ENCODE assay signal across 8 mouse cellular contexts in genomic region chr10:80323261-80324119, GRCm38 (mm10). TPM values are rescaled to one million over a fixed set of nuclear protein-coding genes. Genes with fewer than 3 reads are reported as not detected.
DNase-seq lines count a peak whose midpoint lies in the region; ATAC-seq lines count a peak whose summit lies in the region.

No protein-coding gene starts in this region.

- no peaks in the 10 kb centered on the region for H3K9me3 ChIP-seq in forebrain, embryonic 15.5 days
- H3K9me3 ChIP-seq in hindbrain, embryonic 10.5 days: no peaks in the 10 kb centered on the region
- H3K9me3 ChIP-seq in limb, embryonic 13.5 days: no peaks in the 10 kb centered on the region
- H3K9me3 ChIP-seq in midbrain, embryonic 12.5 days: no peaks in the 10 kb centered on the region

- WGBS in forebrain, embryonic 15.5 days: under 1% methylated on average over 42 of the region's 46 CpGs
- 2% methylated on average over 46 of the region's 46 CpGs for WGBS in hindbrain, embryonic 10.5 days
- under 1% methylated on average over 46 of the region's 46 CpGs for WGBS in limb, embryonic 13.5 days
- WGBS in midbrain, embryonic 12.5 days: 3% methylated on average over 46 of the region's 46 CpGs

- H3K9ac ChIP-seq in forebrain, embryonic 15.5 days (replicated peaks): peak overlapping the region; percentile 45
- H3K9ac ChIP-seq in limb, embryonic 13.5 days: peak overlapping the region; percentile 71
- peak overlapping the region; percentile 41 for H3K9ac ChIP-seq in midbrain, embryonic 12.5 days (replicated peaks)

- H3K4me3 ChIP-seq in forebrain, embryonic 15.5 days: peak overlapping the region; percentile 50
- H3K4me3 ChIP-seq in hindbrain, embryonic 10.5 days: peak overlapping the region; percentile 73
- H3K4me3 ChIP-seq in limb, embryonic 13.5 days: peak overlapping the region; percentile 65
- peak overlapping the region; percentile 51 for H3K4me3 ChIP-seq in midbrain, embryonic 12.5 days

- H3K27me3 ChIP-seq in forebrain, embryonic 15.5 days: no peaks in the 10 kb centered on the region
- H3K27me3 ChIP-seq in hindbrain, embryonic 10.5 days (ENCODE audit: insufficient read depth, poor library complexity, severe bottlenecking): peaks cover 60% of the 10 kb centered on the region
- peaks cover 11% of the 10 kb centered on the region for H3K27me3 ChIP-seq in limb, embryonic 13.5 days
- H3K27me3 ChIP-seq in midbrain, embryonic 12.5 days: peaks cover 44% of the 10 kb centered on the region

- H3K4me2 ChIP-seq in forebrain, embryonic 15.5 days (replicated peaks): peak overlapping the region; percentile 95
- peak overlapping the region; percentile 97 for H3K4me2 ChIP-seq in limb, embryonic 13.5 days (replicated peaks)
- H3K4me2 ChIP-seq in midbrain, embryonic 12.5 days (replicated peaks): peak overlapping the region; percentile 83

- 0 out of 2 replicates have a peak, but pooled peaks have one; percentile 8 for ATAC-seq in forebrain, embryonic 15.5 days (replicated peaks)
- ATAC-seq in limb, embryonic 13.5 days (ENCODE audit: low FRiP score, low read depth): peak; percentile 41; the same call in 1 of the 2 replicates
- ATAC-seq in midbrain, embryonic 12.5 days (ENCODE audit: low FRiP score, low read depth): peak; percentile 14

- peaks cover 36% of the 10 kb centered on the region for H3K4me1 ChIP-seq in forebrain, embryonic 15.5 days
- peaks cover 47% of the 10 kb centered on the region for H3K4me1 ChIP-seq in hindbrain, embryonic 10.5 days (replicated peaks)
- H3K4me1 ChIP-seq in limb, embryonic 13.5 days: peaks cover 39% of the 10 kb centered on the region
- peaks cover 25% of the 10 kb centered on the region for H3K4me1 ChIP-seq in midbrain, embryonic 12.5 days

- no peak overlapping the region for H3K27ac ChIP-seq in forebrain, embryonic 15.5 days (replicated peaks)
- peak overlapping the region; percentile 85 for H3K27ac ChIP-seq in hindbrain, embryonic 10.5 days
- H3K27ac ChIP-seq in limb, embryonic 13.5 days: no peak overlapping the region
- no peak overlapping the region for H3K27ac ChIP-seq in midbrain, embryonic 12.5 days (replicated peaks)

- H3K36me3 ChIP-seq in forebrain, embryonic 15.5 days: peaks cover 1% of the 10 kb centered on the region; the same call in 1 of the 2 replicates
- H3K36me3 ChIP-seq in hindbrain, embryonic 10.5 days: peaks cover 9% of the 10 kb centered on the region
- peaks cover 7% of the 10 kb centered on the region for H3K36me3 ChIP-seq in limb, embryonic 13.5 days
- H3K36me3 ChIP-seq in midbrain, embryonic 12.5 days: peaks cover 3% of the 10 kb centered on the region

- peak; percentile 66 for DNase-seq in MN1 (ENCODE audit: low spot score)
- DNase-seq in cerebellum, adult 11 months: peak; percentile 75
- DNase-seq in hindbrain, embryonic 10.5 days (ENCODE audit: low spot score): peak; percentile 59
- DNase-seq in spleen, postnatal 4 days (ENCODE audit: low spot score in 2 of 2): peak; percentile 80 to 88
- DNase-seq in frontal cortex, postnatal 25 days (ENCODE audit: low spot score in 2 of 2): no peak

RNA-seq across cellular contexts. Expression of gene 2310011J03Rik, which starts 3.2 kb away (rescaled TPM):
- polyA plus RNA-seq in forebrain, embryonic 15.5 days (2015; fragmentation: Nextera tagmentation; extraction: Ambion mirVana): 36.9 and 38.1 TPM in 2 replicates
- 55.6 and 60.9 TPM in 2 replicates for polyA plus RNA-seq in hindbrain, embryonic 10.5 days (2016; fragmentation: Nextera tagmentation; extraction: Ambion mirVana)
- polyA plus RNA-seq in limb, embryonic 13.5 days (2015; fragmentation: Nextera tagmentation; extraction: Ambion mirVana): 50.7 and 51.2 TPM in 2 replicates
- 36.2 and 44.5 TPM in 2 replicates for polyA plus RNA-seq in midbrain, embryonic 12.5 days (2016; fragmentation: Nextera tagmentation; extraction: Ambion mirVana)

RNA-seq across cellular contexts. Expression of gene Pcsk4, which starts 5.8 kb away (rescaled TPM):
- 2.5 and 2.6 TPM in 2 replicates for polyA plus RNA-seq in forebrain, embryonic 15.5 days (2015; fragmentation: Nextera tagmentation; extraction: Ambion mirVana)
- 3.3 and 3.9 TPM in 2 replicates for polyA plus RNA-seq in hindbrain, embryonic 10.5 days (2016; fragmentation: Nextera tagmentation; extraction: Ambion mirVana)
- 4.8 and 6.5 TPM in 2 replicates for polyA plus RNA-seq in limb, embryonic 13.5 days (2015; fragmentation: Nextera tagmentation; extraction: Ambion mirVana)
- polyA plus RNA-seq in midbrain, embryonic 12.5 days (2016; fragmentation: Nextera tagmentation; extraction: Ambion mirVana): 2.4 and 3.7 TPM in 2 replicates

RNA-seq across cellular contexts. Expression of gene Reep6, which starts 6.3 kb away (rescaled TPM):
- polyA plus RNA-seq in forebrain, embryonic 15.5 days (2015; fragmentation: Nextera tagmentation; extraction: Ambion mirVana): 2.6 and 2.9 TPM in 2 replicates
- 7.2 and 11.2 TPM in 2 replicates for polyA plus RNA-seq in hindbrain, embryonic 10.5 days (2016; fragmentation: Nextera tagmentation; extraction: Ambion mirVana)
- 6.1 and 6.3 TPM in 2 replicates for polyA plus RNA-seq in limb, embryonic 13.5 days (2015; fragmentation: Nextera tagmentation; extraction: Ambion mirVana)
- polyA plus RNA-seq in midbrain, embryonic 12.5 days (2016; fragmentation: Nextera tagmentation; extraction: Ambion mirVana): 3.1 and 4.3 TPM in 2 replicates

RNA-seq across cellular contexts. Expression of gene Adamtsl5, which starts 24.7 kb away (rescaled TPM):
- 0.32 and 0.61 TPM in 2 replicates for polyA plus RNA-seq in forebrain, embryonic 15.5 days (2015; fragmentation: Nextera tagmentation; extraction: Ambion mirVana)
- 0.45 and 1.3 TPM in 2 replicates for polyA plus RNA-seq in hindbrain, embryonic 10.5 days (2016; fragmentation: Nextera tagmentation; extraction: Ambion mirVana)
- polyA plus RNA-seq in limb, embryonic 13.5 days (2015; fragmentation: Nextera tagmentation; extraction: Ambion mirVana): 2.0 and 2.4 TPM in 2 replicates
- 0.38 and 0.79 TPM in 2 replicates for polyA plus RNA-seq in midbrain, embryonic 12.5 days (2016; fragmentation: Nextera tagmentation; extraction: Ambion mirVana)

RNA-seq across cellular contexts. Expression of gene Apc2, which starts 27.7 kb away (rescaled TPM):
- 205 and 210 TPM in 2 replicates for polyA plus RNA-seq in forebrain, embryonic 15.5 days (2015; fragmentation: Nextera tagmentation; extraction: Ambion mirVana)
- polyA plus RNA-seq in hindbrain, embryonic 10.5 days (2016; fragmentation: Nextera tagmentation; extraction: Ambion mirVana): 30.4 and 86.1 TPM in 2 replicates
- polyA plus RNA-seq in limb, embryonic 13.5 days (2015; fragmentation: Nextera tagmentation; extraction: Ambion mirVana): 3.3 and 3.8 TPM in 2 replicates
- polyA plus RNA-seq in midbrain, embryonic 12.5 days (2016; fragmentation: Nextera tagmentation; extraction: Ambion mirVana): 181 and 193 TPM in 2 replicates

Comparison
In these comparisons a context has a peak if more than half of its experiments do, and no peak if none do; other contexts are left out.
1. DNase-seq: peak in MN1 (single experiment), cerebellum, adult 11 months (single experiment), hindbrain, embryonic 10.5 days (single experiment) and spleen, postnatal 4 days (2 of 2); none in frontal cortex, postnatal 25 days (0 of 2).
2. Peak in every context shown above with its lines, with median percentiles within 50 percentile points of each other: ATAC-seq, H3K4me2 ChIP-seq, H3K4me3 ChIP-seq and H3K9ac ChIP-seq.